Mouse (Mus musculus) frontal cortex, postnatal 36 days (tissue): ENCODE data around the gene Gja5.

Source experiments
- DNase-seq, 2 experiments: peaks; one replicate each; pipeline ENCODE4 v3.0.0; 2022; ENCODE audit warnings: low spot score in 2 of 2

Gene Gja5

GRCm38 (mm10) chr3:96904393-96904792 is at the start of gene Gja5:
TSS of gene Gja5 (plus strand) at chr3:96904693.
- DNase-seq, result no peak

DNA sequence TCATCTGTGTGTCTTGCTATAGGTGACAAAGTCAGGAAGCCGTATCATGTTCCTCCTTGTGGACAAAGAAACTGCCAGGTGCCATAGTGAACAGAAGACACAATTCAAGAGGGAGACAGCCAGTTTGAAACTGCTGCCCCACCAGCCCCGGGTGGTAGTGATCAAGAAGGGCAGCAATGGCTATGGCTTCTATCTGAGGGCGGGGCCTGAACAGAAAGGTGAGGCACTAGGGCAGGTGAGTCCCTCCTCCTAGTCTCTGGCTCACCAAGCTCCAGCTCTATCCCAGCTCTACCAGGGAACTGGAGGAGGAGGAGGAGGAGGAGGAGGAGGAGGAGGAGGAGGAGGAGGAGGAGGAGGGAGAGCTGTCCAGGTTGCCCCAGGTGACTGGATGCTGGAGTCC is 48.7 kb upstream of the Gja5 start:
- no peak for DNase-seq

DNA sequence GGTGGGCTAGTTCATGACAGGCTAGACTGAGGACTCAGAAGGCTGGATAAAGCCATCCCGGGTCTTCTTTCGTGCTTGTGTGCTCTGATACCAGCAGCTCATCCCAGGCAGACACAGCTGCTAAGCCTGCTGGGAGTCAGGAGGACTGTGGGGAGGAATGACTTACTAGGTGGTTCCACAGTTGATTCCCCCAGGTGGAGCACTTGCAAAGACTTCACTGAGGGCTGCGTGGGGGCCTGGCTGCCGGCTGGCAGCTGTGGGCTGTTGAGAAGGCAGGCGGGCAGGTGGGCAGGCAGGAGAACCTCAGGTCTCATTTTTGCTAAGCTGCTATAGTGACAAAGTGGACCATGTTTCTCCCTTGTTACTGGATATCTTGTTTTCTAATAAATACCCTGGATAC is 44.0 kb upstream of the Gja5 start:
- no peak for DNase-seq

- DNase-seq, result no peak
Observed at GRCm38 (mm10) chr3:96867863-96868262, 36.6 kb upstream of the Gja5 start.

DNA sequence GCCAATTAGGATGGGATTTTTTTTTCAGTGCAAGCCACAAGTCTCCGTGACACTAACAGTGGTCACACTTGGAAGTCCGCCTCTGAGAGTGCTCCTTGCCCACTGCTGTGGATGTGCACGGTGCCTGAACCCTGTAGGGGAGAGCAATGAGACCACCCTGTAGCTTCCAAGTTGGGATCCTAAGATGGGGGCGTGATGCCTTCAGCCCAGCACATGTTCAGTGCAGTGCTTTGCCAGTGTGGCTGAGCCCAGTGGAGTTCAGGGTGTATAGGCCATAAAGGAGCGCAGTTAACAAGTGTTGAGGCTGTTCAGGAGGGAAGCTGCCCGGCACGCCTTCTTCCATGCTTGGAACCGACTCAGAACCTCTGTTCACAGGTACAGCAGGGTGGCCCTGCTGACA is 35.9 kb upstream of the Gja5 start:
- DNase-seq, result no peak

DNA sequence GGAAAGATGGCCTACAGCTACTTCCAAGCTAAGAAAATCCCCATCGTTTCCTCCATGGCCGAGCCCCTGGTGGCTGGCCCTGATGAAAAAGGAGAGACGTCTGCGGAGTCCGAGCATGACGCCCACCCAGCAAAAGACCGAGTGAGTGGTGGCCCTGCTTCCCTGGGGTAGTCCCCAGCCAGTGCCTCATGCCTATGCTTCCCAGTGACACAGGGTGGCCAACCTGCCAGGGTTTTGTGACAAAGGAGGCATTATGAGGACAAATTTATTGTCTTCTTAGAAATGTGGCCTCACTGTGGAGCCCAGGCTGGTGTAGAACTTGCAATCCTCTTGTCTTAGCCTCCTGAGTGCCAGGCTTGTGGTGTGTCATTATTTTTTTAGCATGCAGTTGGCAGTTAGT is 35.4 kb upstream of the Gja5 start:
- no peak for DNase-seq

- DNase-seq, result no peak
Observed at GRCm38 (mm10) chr3:96870270-96870669, 34.2 kb upstream of the Gja5 start.

DNA sequence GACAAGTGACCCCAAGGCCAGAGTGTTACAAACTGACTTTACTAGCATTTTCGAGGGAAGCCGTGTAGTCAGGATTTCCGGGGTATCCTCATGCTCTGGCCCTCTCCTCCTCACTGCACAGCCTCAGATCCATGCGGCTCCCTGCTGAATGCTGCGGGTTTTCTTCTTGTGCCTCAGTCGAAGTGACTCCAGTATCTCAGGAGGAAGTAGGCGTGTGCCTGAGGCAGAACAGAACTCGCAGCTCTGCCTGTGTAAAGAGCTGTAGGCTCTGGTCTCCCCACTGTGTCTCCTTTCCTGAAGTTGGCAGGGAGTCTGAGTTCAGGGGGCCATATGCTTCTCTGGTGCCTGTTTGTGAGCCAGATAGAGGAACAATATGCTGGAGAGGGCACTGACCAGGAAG is 33.4 kb upstream of the Gja5 start:
- no peak for DNase-seq

DNA sequence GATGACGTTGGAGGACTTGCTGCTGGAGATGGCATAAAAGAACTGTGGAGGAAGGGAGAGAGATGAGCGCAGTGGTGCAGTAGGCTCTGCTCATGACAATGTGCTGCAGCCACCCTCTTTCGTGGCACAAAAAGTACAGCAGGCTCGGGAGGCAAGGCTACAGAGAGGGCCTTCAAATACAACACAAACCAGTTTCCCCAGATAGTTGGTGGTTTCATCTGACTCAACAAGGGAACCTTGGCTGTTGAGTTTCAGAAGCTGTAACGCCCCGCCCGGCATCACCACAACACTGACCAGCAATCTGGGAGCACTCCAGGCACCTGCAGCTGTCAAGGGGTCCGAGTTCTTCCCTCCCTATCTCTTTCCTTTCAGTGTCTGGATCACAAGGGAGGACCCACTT is 32.0 kb upstream of the Gja5 start:
- DNase-seq, result no peak

- DNase-seq, result no peak
Observed at GRCm38 (mm10) chr3:96874808-96875571, 29.5 kb upstream of the Gja5 start.

DNA sequence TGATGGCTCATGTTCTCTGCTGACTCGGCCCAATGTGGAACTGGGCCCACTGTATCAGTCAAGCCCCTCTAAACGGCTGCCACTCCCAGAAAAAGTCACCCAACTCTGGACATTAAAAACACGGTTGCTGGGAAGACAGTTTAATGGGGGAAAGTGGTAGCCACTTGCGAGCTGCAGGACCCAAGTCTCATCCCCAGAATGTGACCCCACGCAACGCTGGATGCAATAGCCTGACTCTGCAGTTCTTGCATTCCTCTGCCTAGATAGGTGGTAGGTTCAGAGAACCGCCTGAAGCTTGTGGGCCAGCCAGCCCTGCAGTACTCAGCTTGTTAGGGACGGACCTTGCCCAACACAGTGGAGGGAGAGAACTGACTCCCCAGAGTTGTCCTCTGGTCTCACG is 25.0 kb upstream of the Gja5 start:
- no peak for DNase-seq

- DNase-seq, result peak in 1 of 2 experiments; percentile 9
Observed at GRCm38 (mm10) chr3:96880385-96880784, 24.1 kb upstream of the Gja5 start.

DNA sequence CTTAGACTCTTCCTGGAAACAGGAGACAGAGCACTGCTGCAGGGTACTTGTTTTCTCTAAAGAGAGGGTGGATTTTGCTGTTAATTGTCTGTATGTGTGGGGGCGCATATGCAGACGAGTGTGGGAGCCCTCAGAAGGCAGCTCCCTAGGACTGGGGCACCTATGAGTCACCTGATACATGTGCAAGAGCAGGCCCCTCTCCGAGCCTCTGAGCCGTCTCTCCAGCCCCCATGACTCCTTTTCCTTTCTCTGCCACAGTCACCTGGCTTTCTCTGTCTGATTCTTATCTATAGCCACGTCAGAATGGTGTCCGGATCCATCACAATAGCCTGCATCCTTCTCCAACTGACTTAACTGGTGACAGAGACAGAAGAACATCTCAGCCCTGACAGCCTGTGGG is 22.9 kb upstream of the Gja5 start:
- DNase-seq, result peak in 1 of 2 experiments; percentile 26

GRCm38 (mm10) chr3:96882061-96882849 is 22.2 kb upstream of the Gja5 start:
- DNase-seq, result no peak

DNA sequence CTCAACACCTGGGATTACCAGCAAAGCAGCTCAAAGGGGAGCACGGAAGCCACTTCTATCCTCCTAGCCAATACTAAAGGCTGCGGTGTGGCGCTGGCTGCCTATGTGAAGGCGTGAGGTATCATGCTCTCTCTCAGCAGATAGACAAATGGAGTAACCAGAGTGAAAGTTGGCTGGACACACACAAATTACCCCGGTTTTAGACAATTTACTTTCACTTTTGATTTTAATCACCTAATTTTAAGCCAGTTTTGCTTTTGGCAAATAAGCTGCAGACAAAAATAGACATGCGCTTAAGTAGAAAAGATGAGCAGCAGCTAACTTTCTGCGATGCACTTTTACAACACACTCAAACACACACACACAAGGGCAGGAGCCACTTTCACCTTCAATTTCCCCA is 20.8 kb upstream of the Gja5 start:
- DNase-seq, result no peak

DNA sequence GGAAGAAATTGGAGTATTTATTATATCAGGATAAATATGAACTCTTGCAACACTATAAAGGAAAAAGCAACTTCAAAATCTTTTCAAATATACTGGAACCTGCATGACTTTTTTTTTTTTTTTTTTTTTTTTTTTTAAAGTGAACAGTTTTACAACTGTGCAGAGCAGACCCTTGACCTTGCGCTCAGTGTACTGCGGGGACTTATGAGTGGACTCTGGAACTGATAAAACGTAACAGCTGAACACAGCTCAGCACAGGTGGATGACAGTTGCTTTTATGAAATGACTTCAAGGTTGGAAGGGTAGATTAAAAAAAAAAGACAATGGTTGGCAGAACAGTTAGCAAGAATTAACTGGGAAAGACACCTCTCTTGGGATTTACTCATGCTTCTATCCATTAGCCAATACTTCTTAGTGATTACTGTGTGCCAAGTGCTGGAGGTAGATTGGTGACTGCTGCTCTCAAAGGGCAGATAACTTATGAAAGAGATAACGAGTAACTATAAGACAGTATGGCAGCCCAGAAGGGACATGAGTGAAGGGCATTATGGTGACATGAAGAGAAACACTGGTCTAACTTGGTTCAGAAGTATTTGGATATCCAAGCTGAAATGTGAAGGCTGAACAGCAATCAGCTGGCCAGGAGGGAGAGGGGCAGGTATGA is 2.0 kb upstream of the Gja5 start:
- DNase-seq, result no peak

- peak; percentile 96 to 97 for DNase-seq
Observed at GRCm38 (mm10) chr3:96904851-96905541, 503 bp downstream of the Gja5 start, which contains the start of gene Gpr89. TSS of gene Gpr89 (minus strand) at chr3:96905346.

- DNase-seq, result no peak
Observed at GRCm38 (mm10) chr3:96905592-96905991, 1.1 kb downstream of the Gja5 start.

GRCm38 (mm10) chr3:96920991-96921390 is 16.5 kb downstream of the Gja5 start:
- no peak for DNase-seq

DNA sequence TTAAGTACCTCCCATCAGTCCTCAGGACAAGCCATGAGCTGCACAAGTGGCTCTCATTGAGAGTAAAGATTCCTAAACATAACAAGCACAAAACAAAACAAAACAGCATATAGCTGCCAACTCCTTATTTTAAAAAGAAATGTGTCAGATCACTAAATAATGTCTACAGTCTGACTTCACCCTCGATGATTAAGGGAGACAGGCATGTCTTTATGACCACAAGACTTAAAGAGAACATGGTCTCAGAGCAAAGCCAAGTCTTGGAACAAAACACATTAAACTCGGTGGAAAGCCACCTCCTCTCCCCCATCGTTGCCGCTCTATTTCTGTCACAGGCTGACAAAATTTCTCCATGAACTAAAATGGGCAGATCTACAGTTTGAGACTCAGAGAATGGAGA is 20.1 kb downstream of the Gja5 start:
- DNase-seq, result no peak

GRCm38 (mm10) chr3:96925920-96926319 is 21.4 kb downstream of the Gja5 start, which contains the start of gene Gja8:
TSS of gene Gja8 (minus strand) at chr3:96926020.
- no peak for DNase-seq

- DNase-seq, result no peak
Observed at GRCm38 (mm10) chr3:96931261-96931681, 26.8 kb downstream of the Gja5 start.
